Mouse (Mus musculus): ENCODE data around the gene Pbld2.

The Pbld2 gene

DNA sequence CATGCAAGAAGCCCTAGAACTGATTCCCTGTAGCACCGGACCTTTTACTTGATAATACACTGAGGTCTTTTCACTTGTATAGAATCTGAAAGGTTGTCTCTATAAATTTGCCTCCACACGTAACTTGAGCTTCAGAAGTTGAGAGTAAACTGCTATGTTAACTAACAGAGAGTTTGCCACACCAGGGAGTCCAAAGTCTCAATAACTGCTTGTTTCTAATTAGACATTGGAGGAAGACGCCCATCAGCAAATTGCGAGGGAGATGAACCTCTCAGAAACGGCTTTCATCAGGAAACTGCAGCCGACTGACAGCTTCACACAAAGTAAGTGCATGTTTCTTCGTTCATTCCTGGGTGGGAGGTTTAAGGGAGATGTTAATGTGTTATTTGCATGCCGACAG, 41.4 kb downstream of the Pbld2 start:
- DNase-seq, result no peak

DNA sequence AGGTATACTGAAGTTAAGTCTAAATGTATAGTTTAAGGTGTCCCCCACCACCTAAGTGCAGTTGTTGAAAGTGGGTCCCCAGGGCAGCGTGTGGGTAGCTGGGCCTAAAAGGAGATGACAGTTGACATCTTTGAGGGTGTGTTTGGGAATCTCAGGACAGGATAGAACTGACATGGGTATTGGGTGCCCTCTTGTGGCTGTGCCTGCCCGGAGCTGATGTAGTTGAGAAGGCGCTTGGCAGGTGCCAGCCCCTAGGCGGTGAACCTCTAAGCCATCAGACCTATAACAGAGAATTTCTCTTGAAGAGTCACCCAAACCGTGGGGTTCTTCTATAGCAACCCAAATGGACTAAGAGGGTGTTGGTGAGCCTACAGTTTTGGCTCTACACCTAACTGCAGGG, 41.9 kb downstream of the Pbld2 start:
- DNase-seq, result peak; percentile 82

DNA sequence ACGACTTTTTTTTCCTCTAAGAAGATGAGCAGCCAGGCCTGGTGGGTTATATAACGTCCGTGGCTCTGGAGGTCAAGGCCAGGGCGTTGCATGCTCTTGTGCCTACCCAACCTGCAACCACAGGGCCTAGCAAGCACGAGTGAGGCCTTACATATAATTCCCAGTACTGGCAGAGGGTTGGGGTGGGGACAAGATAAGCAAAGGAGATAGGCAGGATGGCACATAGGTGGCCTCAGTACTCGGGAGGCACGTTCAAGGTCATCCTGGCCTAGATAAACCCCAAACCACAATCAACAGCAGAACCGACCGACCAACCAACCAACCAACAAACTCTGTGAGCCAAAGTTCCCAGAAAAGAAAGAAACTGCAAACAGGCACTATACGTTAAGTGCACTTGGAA, 62.2 kb downstream of the Pbld2 start:
- DNase-seq, result no peak

DNA sequence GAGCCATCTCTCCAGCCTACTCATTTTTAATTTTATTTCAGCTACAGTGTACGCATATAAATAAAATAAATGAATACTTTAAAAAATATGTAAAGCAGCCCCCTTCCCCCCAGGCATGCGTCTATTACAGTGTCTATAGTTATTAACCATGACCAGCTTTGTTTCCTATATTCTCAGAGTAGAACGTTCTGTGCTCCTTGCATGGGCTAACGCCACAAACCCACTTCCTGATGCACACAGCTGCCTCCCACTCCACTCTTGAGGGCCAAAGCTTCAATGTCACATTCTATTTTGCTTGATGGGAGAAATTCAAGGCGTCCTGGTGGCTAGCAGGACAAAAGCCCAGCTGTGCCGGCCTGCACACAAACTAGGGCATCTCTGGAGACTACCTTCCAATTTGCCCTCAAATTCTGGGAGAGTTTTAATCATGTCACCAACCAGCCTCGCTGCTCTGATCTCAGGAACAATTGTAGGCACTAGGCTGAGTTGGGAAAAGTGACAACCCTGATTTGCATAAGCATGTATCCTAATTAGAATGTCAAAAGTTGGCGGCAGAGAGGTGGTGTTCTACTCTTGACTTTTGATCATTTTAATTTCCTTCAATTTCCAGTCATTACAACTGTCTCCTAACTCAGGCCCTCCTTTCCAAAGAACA, 65.1 kb downstream of the Pbld2 start:
- DNase-seq, result no peak

DNA sequence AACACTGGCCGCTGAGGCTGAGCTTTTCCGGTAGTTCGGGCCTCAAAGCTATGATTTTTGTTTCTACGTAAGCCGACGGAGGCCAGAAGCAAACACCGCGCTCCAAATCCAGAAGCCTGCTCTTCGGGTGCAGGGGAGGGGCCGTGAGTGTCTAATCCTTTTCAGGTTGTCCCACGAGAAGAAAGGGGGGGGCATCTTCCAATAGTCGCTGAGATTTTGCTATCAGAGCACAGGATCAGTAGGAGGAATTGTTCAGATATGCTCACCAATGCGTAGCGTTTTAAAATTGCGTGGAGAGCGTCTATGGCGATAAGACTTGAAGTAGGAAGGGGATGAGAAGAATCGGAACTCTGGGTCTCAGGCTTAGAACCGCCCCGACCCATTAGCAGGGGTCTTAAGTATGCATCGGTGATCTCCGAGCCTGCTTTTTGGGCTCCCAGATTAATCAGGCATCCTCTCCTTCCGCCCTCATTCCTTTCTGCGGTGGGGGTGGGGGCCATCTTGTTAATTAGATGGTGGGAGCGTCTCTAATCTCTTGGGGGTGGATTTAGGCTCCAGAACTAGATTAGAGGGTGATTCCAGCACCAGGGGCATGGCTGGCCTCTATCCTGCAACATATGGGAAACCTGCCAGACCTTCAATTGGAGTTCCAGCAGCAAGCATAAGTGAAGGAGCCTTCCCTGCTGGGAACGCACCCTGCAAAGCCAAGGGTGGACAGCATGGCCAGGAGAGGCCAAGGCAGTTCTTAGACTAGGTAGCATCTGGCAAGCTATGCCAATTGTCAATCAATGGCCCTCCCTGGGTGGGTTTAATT, 65.8 kb downstream of the Pbld2 start:
- peak; percentile 51 for DNase-seq

DNA sequence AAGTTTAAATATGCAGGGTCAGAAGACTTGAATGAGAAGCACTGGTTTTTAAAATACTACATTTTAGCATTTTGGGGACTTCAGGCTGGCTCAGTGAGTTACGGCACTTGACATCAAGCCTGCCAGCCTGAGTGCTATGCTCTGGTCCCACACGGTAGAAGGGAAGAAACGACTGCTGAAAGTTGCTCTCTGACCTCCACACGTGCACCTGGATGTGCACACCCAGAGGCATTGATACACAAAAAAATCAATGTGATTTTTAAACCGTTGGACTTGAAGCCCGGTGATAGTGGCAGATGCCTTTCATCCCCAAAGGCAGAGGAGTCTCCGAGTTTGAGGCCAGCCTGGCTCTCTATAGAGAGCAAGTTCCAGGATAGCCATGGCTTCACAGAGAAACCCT, 67.8 kb downstream of the Pbld2 start:
- DNase-seq, result no peak

DNA sequence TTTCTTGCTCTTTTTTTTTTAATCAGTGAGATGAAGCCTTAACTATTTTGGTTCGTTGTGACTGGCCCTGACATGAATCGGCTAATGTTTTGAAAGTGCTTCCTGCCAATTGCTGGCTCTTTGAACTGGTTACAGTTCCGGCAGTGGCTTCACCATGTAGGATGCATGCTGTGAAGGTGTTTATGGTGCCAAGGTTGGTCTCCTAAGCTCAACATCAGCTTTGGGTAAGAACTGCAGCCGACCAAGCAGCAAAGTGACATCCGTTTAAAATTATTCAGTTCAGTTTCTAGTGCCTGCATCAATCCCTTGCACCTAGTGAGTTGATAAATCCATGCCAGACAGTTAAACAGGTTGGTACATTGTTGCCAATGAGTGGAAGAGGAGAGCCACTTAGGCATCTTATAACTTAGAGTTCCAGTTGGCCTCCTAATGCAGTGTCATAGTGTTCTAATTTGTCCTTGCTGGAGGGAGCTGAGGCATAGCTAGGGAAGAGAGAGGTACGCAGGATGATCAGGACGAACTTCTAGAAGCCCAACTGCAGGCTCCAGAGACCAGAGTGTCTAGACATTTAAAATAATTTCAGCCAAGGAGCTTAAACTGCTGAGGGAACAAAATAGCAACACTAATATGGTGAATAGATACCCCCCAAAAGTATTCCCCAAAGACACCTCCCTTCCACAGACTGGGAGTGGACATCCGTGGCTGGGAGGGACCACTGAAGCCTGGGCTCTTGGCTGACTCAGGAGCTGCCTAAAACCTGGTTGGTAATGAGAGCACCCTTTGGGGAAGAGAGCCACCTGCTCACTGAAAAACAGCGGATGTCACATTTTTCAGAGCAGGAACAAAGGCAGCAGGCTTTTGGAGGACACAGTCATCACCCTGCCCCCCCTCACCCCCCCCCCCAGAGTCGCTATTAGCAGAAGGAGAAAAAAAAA, 68.8 kb downstream of the Pbld2 start:
- peak; percentile 55 for DNase-seq

DNA sequence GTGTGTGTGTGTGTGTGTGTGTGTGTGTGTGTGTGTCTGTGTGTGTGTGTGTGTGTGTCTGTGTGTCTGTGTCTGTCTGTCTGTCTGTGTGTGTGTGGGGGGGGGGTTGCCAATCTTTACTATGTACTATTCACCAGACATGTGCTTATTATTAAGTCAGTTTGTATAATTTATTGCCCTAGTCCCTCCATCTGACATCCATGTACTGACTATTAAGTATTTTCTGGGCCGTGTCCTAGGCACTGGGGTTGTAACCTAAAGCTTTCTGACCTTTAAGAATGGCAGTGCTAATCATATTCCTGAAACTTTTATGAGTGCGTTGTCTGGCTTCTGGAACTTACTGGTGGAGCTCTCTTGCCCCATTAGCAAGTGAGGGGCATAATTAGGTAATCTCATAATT, 72.6 kb downstream of the Pbld2 start:
- no peak for DNase-seq

DNA sequence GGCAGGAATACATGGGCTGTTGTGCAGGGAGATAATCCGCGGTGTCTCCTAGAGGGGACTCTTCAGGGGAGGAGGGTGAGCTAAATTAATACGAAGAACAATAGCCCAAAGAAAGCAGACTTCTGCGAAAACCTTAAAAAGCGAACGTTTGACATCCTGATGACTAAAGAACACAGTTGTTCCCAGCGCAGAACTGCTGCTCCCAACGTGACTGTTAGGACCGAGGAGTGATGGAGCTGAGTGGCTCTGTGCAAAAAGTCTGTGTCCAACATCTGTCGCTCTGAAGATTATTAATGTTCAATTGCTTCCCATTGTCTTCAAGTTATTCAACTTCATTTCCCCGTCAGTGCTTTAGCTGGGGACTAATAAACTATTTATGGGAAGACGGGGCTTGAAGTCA, 74.1 kb downstream of the Pbld2 start:
- no peak for DNase-seq

DNA sequence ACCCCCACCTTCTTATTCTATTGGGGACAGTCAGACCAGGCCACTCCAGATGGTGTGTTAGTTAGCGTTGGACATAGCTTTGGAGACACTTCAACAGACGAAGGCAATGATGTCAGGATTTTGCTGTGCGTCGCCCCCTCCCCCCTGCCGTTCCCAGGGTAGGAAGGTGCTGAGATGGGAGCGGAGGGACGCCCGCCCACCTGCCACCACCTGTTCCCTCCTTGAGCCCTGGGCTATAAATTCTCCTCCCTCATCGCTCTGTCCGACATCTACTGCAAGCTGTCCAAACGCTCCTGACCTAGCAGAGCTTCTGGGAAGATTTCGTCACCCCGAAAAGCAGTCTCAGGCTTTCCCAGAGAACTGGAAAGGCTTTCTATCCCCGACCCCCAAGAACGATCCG, 75.4 kb downstream of the Pbld2 start, which contains the start of gene Atoh7:
TSS of gene Atoh7 (plus strand) at position 131 of the 400 bp plus-strand sequence.
- DNase-seq, result peak; percentile 88

DNA sequence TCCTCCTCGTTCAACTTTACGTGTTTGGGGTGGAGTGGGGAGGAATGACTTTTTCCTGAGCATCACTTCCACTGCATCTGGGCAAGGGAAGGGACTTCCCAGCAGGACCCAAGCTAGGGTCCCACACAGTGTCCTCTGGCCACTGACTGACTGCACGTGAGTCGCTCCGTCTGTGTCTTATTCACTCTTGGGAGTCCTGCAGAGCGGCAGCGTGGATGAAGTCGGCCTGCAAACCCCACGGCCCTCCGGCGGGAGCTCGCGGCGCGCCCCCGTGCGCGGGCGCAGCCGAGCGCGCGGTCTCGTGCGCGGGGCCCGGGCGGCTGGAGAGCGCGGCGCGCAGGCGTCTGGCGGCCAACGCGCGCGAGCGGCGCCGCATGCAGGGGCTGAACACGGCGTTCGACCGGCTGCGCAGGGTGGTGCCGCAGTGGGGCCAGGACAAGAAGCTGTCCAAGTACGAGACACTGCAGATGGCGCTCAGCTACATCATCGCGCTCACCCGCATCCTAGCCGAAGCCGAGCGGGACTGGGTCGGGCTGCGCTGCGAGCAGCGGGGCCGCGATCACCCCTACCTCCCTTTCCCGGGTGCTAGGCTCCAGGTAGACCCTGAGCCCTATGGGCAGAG, 75.9 kb downstream of the Pbld2 start:
- DNase-seq, result peak; percentile 89

DNA sequence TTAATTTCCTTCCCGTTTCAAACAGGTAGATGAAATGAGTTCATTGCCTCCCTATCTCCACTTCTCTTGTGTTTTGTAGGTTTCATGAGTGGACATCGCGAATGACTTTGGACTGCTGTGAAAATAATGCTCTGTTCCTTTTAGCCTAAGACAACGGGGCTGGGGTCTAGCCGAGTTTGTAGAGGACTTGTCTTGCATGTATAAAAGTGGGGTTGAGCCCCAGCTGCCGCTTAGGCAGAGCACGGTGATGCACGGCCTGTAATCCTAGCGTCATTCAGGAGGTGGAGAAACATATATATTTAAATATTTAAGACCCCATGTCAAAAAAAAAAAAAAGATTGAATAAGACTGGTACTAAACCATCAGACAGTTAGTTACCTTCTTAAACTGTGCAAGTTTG, 76.5 kb downstream of the Pbld2 start:
- no peak for DNase-seq
